ENCODE assay signal across 7 mouse cellular contexts in genomic region chr19:45997785-45998693, GRCm38 (mm10). TPM values are rescaled to one million over a fixed set of nuclear protein-coding genes. Genes with fewer than 3 reads are reported as not detected.
DNase-seq lines count a peak whose midpoint lies in the region; ATAC-seq lines count a peak whose summit lies in the region.

TSS of gene Armh3 (minus strand) at chr19:45998488.

- H3K4me1 ChIP-seq in embryonic facial prominence, embryonic 11.5 days (ENCODE audit: control insufficient read depth, insufficient read depth, low read length): no peaks in the 10 kb centered on the region; the same call in 1 of the 2 replicates
- H3K4me1 ChIP-seq in limb, embryonic 10.5 days: peaks cover 8% of the 10 kb centered on the region
- H3K4me1 ChIP-seq in midbrain, embryonic 13.5 days (replicated peaks): peaks cover 13% of the 10 kb centered on the region

- WGBS in embryonic facial prominence, embryonic 11.5 days: 2% methylated on average over 69 of the region's 76 CpGs
- WGBS in limb, embryonic 10.5 days: 1% methylated on average over 71 of the region's 76 CpGs
- 1% methylated on average over 75 of the region's 76 CpGs for WGBS in midbrain, embryonic 13.5 days

- 0 out of 2 replicates have a peak, but pooled peaks cover 2% of the 10 kb centered on the region for H3K9me3 ChIP-seq in embryonic facial prominence, embryonic 11.5 days (replicated peaks; ENCODE audit: control insufficient read depth, low read length)
- no peaks in the 10 kb centered on the region for H3K9me3 ChIP-seq in limb, embryonic 10.5 days (replicated peaks)
- peaks cover 10% of the 10 kb centered on the region; the same call in 1 of the 2 replicates for H3K9me3 ChIP-seq in midbrain, embryonic 13.5 days

- H3K27ac ChIP-seq in embryonic facial prominence, embryonic 11.5 days (replicated peaks; ENCODE audit: low read depth, low read length): peak within 1 kb of the TSS; percentile 90
- H3K27ac ChIP-seq in limb, embryonic 10.5 days: peak within 1 kb of the TSS; percentile 96
- H3K27ac ChIP-seq in midbrain, embryonic 13.5 days: peak within 1 kb of the TSS; percentile 96

- DNase-seq in adrenal gland, postnatal 14 days: peak; percentile 95
- DNase-seq in embryonic facial prominence, embryonic 11.5 days (ENCODE audit: low spot score): peak; percentile 98
- peak; percentile 94 for DNase-seq in kidney, adult 11 months
- peak; percentile 97 for DNase-seq in limb, embryonic 10.5 days (ENCODE audit: low spot score)
- DNase-seq in spleen, adult 12 weeks (ENCODE audit: low spot score): peak; percentile 85

- no peaks in the 10 kb centered on the region for H3K36me3 ChIP-seq in embryonic facial prominence, embryonic 11.5 days (replicated peaks; ENCODE audit: control insufficient read depth, insufficient read depth, low read depth, low read length)
- H3K36me3 ChIP-seq in limb, embryonic 10.5 days: peaks cover 21% of the 10 kb centered on the region
- 0 out of 2 replicates have a peak, but pooled peaks cover 15% of the 10 kb centered on the region for H3K36me3 ChIP-seq in midbrain, embryonic 13.5 days

- H3K27me3 ChIP-seq in embryonic facial prominence, embryonic 11.5 days (ENCODE audit: control insufficient read depth, insufficient read depth, low read length): no peaks in the 10 kb centered on the region
- 0 out of 2 replicates have a peak, but pooled peaks cover 4% of the 10 kb centered on the region for H3K27me3 ChIP-seq in limb, embryonic 10.5 days (ENCODE audit: low read depth, poor library complexity, severe bottlenecking)
- H3K27me3 ChIP-seq in midbrain, embryonic 13.5 days: peaks cover 8% of the 10 kb centered on the region; the same call in 1 of the 2 replicates

- peak; percentile 90 for ATAC-seq in embryonic facial prominence, embryonic 11.5 days (replicated peaks; ENCODE audit: insufficient number of reproducible peaks, low FRiP score, low TSS enrichment, low read depth)
- peak; percentile 93 for ATAC-seq in granulocyte monocyte progenitor cell, adult 5-6 weeks (replicated peaks; ENCODE audit: poor library complexity, severe bottlenecking)
- peak; percentile 97 for ATAC-seq in midbrain, embryonic 13.5 days

- H3K4me3 ChIP-seq in embryonic facial prominence, embryonic 11.5 days (ENCODE audit: low read depth, low read length): peak within 1 kb of the TSS; percentile 82
- peak within 1 kb of the TSS; percentile 80 for H3K4me3 ChIP-seq in limb, embryonic 10.5 days
- peak within 1 kb of the TSS; percentile 74 for H3K4me3 ChIP-seq in midbrain, embryonic 13.5 days (replicated peaks)

- H3K9ac ChIP-seq in embryonic facial prominence, embryonic 11.5 days (replicated peaks; ENCODE audit: low read length): peak within 1 kb of the TSS; percentile 91
- peak within 1 kb of the TSS; percentile 92 for H3K9ac ChIP-seq in midbrain, embryonic 13.5 days (replicated peaks)

- H3K4me2 ChIP-seq in embryonic facial prominence, embryonic 11.5 days (ENCODE audit: low read depth, low read length): peak within 1 kb of the TSS; percentile 71
- peak within 1 kb of the TSS; percentile 66 for H3K4me2 ChIP-seq in midbrain, embryonic 13.5 days (replicated peaks)

RNA-seq across cellular contexts. Expression of gene Armh3, which starts in this region (rescaled TPM):
- 15.3 and 17.0 TPM in 2 replicates for total RNA-seq in adrenal gland, postnatal 14 days (2021)
- 13.9 and 15.9 TPM in 2 replicates for polyA plus RNA-seq in embryonic facial prominence, embryonic 11.5 days (2014; fragmentation: Nextera tagmentation; extraction: Ambion mirVana)
- 8.2 and 15.1 TPM in 2 replicates for total RNA-seq in granulocyte monocyte progenitor cell, adult 5-6 weeks (2014; fragmentation: Nextera tagmentation)
- total RNA-seq in granulocyte monocyte progenitor cell, adult 5-6 weeks (2017): 8.5 and 13.3 TPM in 2 replicates
- 18.0 and 20.1 TPM in 2 replicates for polyA plus RNA-seq in limb, embryonic 10.5 days (2016; fragmentation: Nextera tagmentation; extraction: Ambion mirVana)
- polyA plus RNA-seq in midbrain, embryonic 13.5 days (2015; fragmentation: Nextera tagmentation; extraction: Ambion mirVana): 22.1 and 23.4 TPM in 2 replicates

Comparison
In these comparisons a context has a peak if more than half of its experiments do, and no peak if none do; other contexts are left out.
1. Peak in every context shown above with its lines: DNase-seq, ATAC-seq, H3K4me3 ChIP-seq and H3K27ac ChIP-seq.